Mouse (Mus musculus) liver, adult (tissue): ENCODE results near the gene Malrd1.

Source experiments
- GATA4 ChIP-seq: IDR thresholded peaks from 2 replicates; pipeline ENCODE4 v1.6.1; 2014; ENCODE audit warnings: mild to moderate bottlenecking, low read length; ENCODE audit not compliant: insufficient replicate concordance

The Malrd1 gene

DNA sequence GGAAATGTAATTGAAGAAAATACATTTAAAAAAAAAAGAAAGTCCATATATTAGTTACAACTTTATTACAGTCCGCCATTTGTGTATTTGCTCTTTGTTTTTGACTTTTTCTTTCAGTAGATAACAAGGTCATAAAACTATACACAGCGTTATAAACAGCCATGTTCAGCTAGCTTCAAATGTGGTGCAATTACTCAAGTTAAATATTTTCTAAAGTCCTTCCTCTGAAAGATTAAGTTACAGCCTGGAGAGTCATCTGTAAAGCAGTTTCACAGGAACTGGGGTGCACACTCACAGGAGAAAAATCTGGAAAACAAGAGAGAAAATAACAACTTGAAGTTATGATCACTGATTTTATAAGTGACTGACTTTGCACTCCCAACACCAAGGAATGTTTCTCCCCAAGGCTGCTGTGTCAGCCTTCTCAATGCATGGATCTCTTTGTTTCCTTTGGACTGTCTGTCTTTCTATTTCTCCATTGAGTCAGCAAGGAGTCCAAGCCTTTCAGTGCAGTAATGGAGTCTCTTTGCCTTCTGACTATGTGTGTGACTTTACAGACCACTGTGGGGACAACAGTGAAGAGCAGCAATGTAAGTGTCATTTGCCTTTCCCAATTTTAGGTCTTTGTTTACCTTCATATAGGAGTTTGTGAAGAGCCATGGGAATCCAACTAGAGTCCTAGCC lies at the start of gene Malrd1:
Malrd1 (plus strand) TSS at position 239 of the 684 bp plus-strand sequence.
- TF ChIP-seq GATA4, result no peak

GRCm38 (mm10) chr2:15538643-15539042 lies 12.4 kb downstream of the Malrd1 start:
- TF ChIP-seq GATA4, result no peak

DNA sequence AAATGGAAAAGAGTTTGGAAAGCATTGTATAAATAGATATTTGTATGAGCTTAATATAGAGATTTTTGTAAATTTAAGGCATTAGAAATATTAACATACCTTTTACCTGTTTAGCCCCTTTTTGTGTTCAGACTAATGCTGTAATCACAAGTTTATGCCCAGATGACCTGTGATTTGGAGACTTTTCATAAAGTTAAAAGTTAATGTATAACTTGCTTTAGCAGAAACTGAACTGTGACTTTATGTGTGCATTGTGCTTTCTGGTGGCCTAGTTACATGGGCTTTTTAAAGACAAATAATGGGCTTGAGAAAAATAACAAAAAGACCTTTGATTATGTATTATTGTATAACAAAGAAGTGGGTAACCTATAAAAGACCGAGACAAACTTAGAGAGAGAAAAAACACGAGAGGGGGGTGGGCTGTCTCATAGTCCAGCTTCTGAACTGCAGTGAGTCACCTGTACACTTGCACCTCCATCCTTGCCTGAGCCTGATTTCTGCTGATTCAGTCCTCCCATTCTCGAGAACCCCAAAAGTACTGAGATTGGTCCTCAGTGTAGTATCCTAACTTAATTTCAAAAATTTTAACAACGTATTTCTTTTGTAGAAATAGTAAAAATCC lies 87.2 kb downstream of the Malrd1 start:
- TF ChIP-seq GATA4, result no peak

- TF ChIP-seq GATA4, result no peak
Measured at GRCm38 (mm10) chr2:15614026-15614425, 87.7 kb downstream of the Malrd1 start.

DNA sequence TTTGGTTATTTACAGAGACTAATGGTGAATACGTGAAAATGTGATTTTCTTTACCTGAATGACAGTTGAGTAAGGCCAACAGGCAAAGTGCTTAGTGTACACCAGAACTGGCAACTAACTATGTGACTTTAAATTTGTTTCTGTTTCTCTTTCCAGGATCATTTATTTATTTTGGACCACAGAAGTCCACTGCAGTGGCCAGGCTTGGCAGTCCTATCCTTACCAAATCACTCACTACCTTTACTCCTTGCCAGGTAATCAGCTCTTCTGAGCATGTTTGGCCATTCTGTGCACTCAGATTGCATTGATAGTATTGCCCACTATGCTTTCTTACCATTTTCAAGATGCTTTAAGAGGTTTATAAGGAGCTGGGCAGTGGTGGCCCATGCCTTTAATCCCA lies 109.5 kb downstream of the Malrd1 start:
- no peak for TF ChIP-seq GATA4

DNA sequence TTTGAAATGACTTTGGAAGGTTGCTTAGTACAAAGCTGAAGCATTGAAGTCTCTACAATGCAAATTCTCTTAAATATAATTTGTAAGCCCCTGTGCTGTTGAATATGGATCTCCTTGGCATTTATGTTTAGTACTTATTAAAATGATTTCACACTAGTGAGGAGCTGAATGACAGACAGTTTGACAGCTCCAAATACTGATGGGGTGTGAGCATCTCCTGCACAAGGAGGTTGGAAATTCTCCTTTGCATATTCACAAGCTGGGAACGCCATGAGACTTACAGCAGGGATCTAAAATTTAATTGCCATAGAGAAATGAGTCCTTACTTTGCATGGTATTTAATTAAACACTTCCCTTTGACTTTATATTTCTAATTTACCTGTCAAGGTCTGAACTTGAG lies 117.6 kb downstream of the Malrd1 start:
- TF ChIP-seq GATA4, result no peak

- TF ChIP-seq GATA4, result no peak
Measured at GRCm38 (mm10) chr2:15656388-15656787, 130.1 kb downstream of the Malrd1 start.

- no peak for TF ChIP-seq GATA4
Measured at GRCm38 (mm10) chr2:15702977-15703376, 176.7 kb downstream of the Malrd1 start.

GRCm38 (mm10) chr2:15740945-15741344 lies 214.7 kb downstream of the Malrd1 start:
- TF ChIP-seq GATA4, result no peak

DNA sequence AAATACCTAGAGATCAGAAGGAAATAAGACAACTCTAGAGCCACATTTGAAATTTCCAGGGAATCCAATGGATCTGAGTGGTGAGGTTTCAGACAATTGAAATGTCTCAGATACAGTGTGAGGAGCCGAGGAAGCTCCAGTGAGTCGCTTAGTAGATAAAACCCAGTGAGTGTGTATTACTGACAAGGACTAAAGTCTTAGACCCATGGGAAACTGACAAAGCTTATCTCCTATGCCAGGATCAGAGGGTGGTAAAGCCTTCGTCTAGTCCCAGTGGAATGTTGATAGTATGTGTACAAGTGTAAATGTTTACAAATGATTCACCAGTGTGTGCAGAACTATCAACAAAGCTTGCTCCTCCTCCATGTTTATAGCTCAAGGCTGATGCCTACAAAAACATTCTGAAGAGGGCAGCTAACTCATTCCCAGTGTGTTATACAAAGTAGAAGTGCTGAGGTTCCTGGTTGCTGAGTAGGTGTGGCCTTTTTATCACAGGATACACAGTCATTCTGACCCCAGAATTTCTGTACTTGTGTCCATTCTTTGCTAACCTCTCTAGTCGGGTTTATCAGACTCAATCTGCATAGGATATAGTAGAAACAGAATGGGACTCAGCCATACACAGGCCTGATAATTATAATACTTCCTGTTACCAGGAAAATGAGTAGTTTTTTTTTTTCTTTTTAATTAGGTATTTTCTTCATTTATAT lies 218.9 kb downstream of the Malrd1 start:
- TF ChIP-seq GATA4, result no peak

DNA sequence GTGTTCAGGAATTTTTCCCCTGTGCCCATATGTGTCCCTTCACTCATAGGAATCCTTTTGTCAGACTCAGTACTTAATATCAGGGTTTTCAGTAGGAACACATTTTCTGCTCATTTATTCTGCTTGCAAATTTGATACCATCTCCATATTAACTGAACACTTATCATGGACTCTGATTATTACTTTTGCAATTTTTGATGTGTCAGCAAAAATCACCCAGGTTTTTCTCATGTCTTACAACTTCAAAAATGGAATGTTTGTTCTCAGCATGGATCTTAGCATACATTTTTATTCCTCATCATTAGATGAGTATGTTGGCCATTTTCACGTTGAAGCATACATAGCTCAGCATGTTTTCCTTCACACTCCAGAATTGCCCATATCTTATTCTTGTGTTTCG lies 258.5 kb downstream of the Malrd1 start:
- TF ChIP-seq GATA4, result no peak

- no peak for TF ChIP-seq GATA4
Measured at GRCm38 (mm10) chr2:15815724-15816123, 289.4 kb downstream of the Malrd1 start.

GRCm38 (mm10) chr2:15869380-15869779 lies 343.1 kb downstream of the Malrd1 start:
- no peak for TF ChIP-seq GATA4

GRCm38 (mm10) chr2:15893418-15894120 lies 367.3 kb downstream of the Malrd1 start:
- no peak for TF ChIP-seq GATA4

- no peak for TF ChIP-seq GATA4
Measured at GRCm38 (mm10) chr2:15925432-15925831, 399.2 kb downstream of the Malrd1 start.

DNA sequence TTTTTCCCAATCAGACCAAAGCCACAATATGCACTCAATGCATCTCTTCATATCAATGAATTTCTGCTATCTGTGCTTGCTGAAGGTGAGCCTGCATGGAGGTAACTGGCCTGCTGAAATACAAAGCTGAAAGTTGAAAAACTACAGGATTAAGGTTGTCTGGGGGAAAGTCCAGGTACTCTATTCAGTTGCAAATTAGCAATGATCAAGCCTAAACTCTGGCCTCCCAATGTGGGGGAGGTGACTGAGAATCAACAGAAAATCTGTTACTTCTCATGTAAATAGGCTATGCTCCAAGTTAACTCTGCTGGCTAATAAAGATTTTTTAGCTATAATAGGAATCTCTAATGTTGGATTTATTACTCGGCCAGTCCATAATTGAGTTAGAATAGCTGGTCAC lies 399.8 kb downstream of the Malrd1 start:
- TF ChIP-seq GATA4, result no peak
